Mouse (Mus musculus): Measurements from ENCODE around the gene Zw10. TPM values are rescaled to one million over a fixed set of nuclear protein-coding genes. Genes with fewer than 3 reads are reported as not detected.

Gene Zw10
- polyA plus RNA-seq, 1 experiment = 10.7 TPM

Other genes starting within 250 kb of the Zw10 start
- gene Zbtb16, start 219.4 kb upstream of the Zw10 start, polyA plus RNA-seq (2012; rRNA removed) = 1.2 and 3.1 TPM in 2 replicates
- gene Htr3a, start 144.5 kb upstream of the Zw10 start, polyA plus RNA-seq (2012; rRNA removed) = 4.1 and 5.8 TPM in 2 replicates
- 0.25 and 0.27 TPM in 2 replicates for gene Htr3b, start 90.6 kb upstream of the Zw10 start, polyA plus RNA-seq (2012; rRNA removed)
- gene Usp28, start 70.2 kb upstream of the Zw10 start, polyA plus RNA-seq (2012; rRNA removed) = 4.6 and 7.3 TPM in 2 replicates
- gene Tmprss5, start 25.6 kb downstream of the Zw10 start, polyA plus RNA-seq (2012; rRNA removed) = 2.2 and 3.6 TPM in 2 replicates
- not detected in 2 replicates for gene Gm4894, start 194.9 kb downstream of the Zw10 start, polyA plus RNA-seq (2012; rRNA removed)

All from large intestine, adult 2 months (tissue).